Mouse (Mus musculus): ENCODE results near the gene Hamp. TPM values are rescaled to one million over a fixed set of nuclear protein-coding genes. Genes with fewer than 3 reads are reported as not detected.

Hamp gene
- polyA plus RNA-seq (2017; shearing (Covaris generic)): not detected

GRCm38 (mm10) chr7:30943909-30944635, at the start of gene Hamp:
Gene Hamp, minus strand, starts transcription at chr7:30944032.

GRCm38 (mm10) chr7:30973501-30974289, 29.9 kb upstream of the Hamp start, which contains the start of gene Fam187b:
Gene Fam187b, plus strand, starts transcription at chr7:30973790.

GRCm38 (mm10) chr7:30973251-30973500, 29.3 kb upstream of the Hamp start, which contains the start of gene Lsr:
Gene Lsr, minus strand, starts transcription at chr7:30973464.

GRCm38 (mm10) chr7:30956756-30957366, 13.0 kb upstream of the Hamp start, which contains the start of gene Usf2:
Gene Usf2, minus strand, starts transcription at chr7:30956803.

GRCm38 (mm10) chr7:30924581-30924980, 19.3 kb downstream of the Hamp start, which contains the start of gene Hamp2:
Gene Hamp2, minus strand, starts transcription at chr7:30924681.

GRCm38 (mm10) chr7:30914732-30915131, 29.1 kb downstream of the Hamp start, which contains the start of gene Mag:
Gene Mag, minus strand, starts transcription at chr7:30914873.

Other genes with a start within 250 kb of the Hamp start
- not detected for gene 2200002J24Rik, start 245.1 kb downstream of the Hamp start, polyA plus RNA-seq (2017; shearing (Covaris generic))
- not detected for gene Atp4a, start 231.8 kb downstream of the Hamp start, polyA plus RNA-seq (2017; shearing (Covaris generic))
- gene Tmem147, start 214.5 kb downstream of the Hamp start, polyA plus RNA-seq (2017; shearing (Covaris generic)): 109 TPM
- 0.32 TPM for gene Gapdhs, start 200.4 kb downstream of the Hamp start, polyA plus RNA-seq (2017; shearing (Covaris generic))
- 1.5 TPM for gene Sbsn, start 192.6 kb downstream of the Hamp start, polyA plus RNA-seq (2017; shearing (Covaris generic))
- gene Dmkn, start 180.3 kb downstream of the Hamp start, polyA plus RNA-seq (2017; shearing (Covaris generic)): not detected
- not detected for gene Krtdap, start 156.1 kb downstream of the Hamp start, polyA plus RNA-seq (2017; shearing (Covaris generic))
- gene Ffar2, start 120.3 kb downstream of the Hamp start, polyA plus RNA-seq (2017; shearing (Covaris generic)): not detected
- gene Ffar3, start 87.9 kb downstream of the Hamp start, polyA plus RNA-seq (2017; shearing (Covaris generic)): not detected
- not detected for gene Ffar1, start 82.5 kb downstream of the Hamp start, polyA plus RNA-seq (2017; shearing (Covaris generic))
- gene Cd22, start 63.7 kb downstream of the Hamp start, polyA plus RNA-seq (2017; shearing (Covaris generic)): 16.4 TPM
- gene Mag, start 29.2 kb downstream of the Hamp start, polyA plus RNA-seq (2017; shearing (Covaris generic)): not detected
- gene Hamp2, start 19.4 kb downstream of the Hamp start, polyA plus RNA-seq (2017; shearing (Covaris generic)): not detected
- gene Usf2, start 12.8 kb upstream of the Hamp start, polyA plus RNA-seq (2017; shearing (Covaris generic)): 7.3 TPM
- 4.5 TPM for gene Lsr, start 29.4 kb upstream of the Hamp start, polyA plus RNA-seq (2017; shearing (Covaris generic))
- gene Fam187b, start 29.8 kb upstream of the Hamp start, polyA plus RNA-seq (2017; shearing (Covaris generic)): 1.1 TPM
- 1,832 TPM for gene Fxyd5, start 98.4 kb upstream of the Hamp start, polyA plus RNA-seq (2017; shearing (Covaris generic))
- gene Fxyd7, start 107.4 kb upstream of the Hamp start, polyA plus RNA-seq (2017; shearing (Covaris generic)): not detected
- not detected for gene Fxyd1, start 113.2 kb upstream of the Hamp start, polyA plus RNA-seq (2017; shearing (Covaris generic))
- gene Lgi4, start 115.3 kb upstream of the Hamp start, polyA plus RNA-seq (2017; shearing (Covaris generic)): 0.16 TPM
- gene Fxyd3, start 132.7 kb upstream of the Hamp start, polyA plus RNA-seq (2017; shearing (Covaris generic)): not detected
- gene Hpn, start 171.3 kb upstream of the Hamp start, polyA plus RNA-seq (2017; shearing (Covaris generic)): 13.7 TPM
- not detected for gene Scn1b, start 183.0 kb upstream of the Hamp start, polyA plus RNA-seq (2017; shearing (Covaris generic))
- 252 TPM for gene Gramd1a, start 211.9 kb upstream of the Hamp start, polyA plus RNA-seq (2017; shearing (Covaris generic))

Measured in activated CD4-positive, CD25-positive, alpha-beta regulatory T cell, adult 9 weeks (primary cell).